Mouse (Mus musculus) MEL-GATA-1-ER (cell line): ENCODE measurements around the gene Rasa3.

Experiments used
- DNase-seq: peaks from one replicate; pipeline ENCODE4 v3.0.0-alpha.2; 2012; ENCODE audit warnings: low read depth; ENCODE audit errors: extremely low read depth

The Rasa3 gene

GRCm38 (mm10) chr8:13650541-13651191 lies 26.7 kb downstream of the Rasa3 start:
- no peak for DNase-seq

- DNase-seq = peak; percentile 35
Observed at GRCm38 (mm10) chr8:13649154-13649515, 28.3 kb downstream of the Rasa3 start.

GRCm38 (mm10) chr8:13648377-13649153 lies 28.8 kb downstream of the Rasa3 start:
- DNase-seq = no peak

- DNase-seq = no peak
Observed at GRCm38 (mm10) chr8:13647591-13647990, 29.8 kb downstream of the Rasa3 start.

- no peak for DNase-seq
Observed at GRCm38 (mm10) chr8:13644932-13645676, 32.3 kb downstream of the Rasa3 start.

- no peak for DNase-seq
Observed at GRCm38 (mm10) chr8:13644155-13644554, 33.2 kb downstream of the Rasa3 start.

GRCm38 (mm10) chr8:13642659-13643181 lies 34.7 kb downstream of the Rasa3 start:
- no peak for DNase-seq

GRCm38 (mm10) chr8:13641206-13641605 lies 36.2 kb downstream of the Rasa3 start:
- no peak for DNase-seq

- DNase-seq = no peak
Observed at GRCm38 (mm10) chr8:13640452-13640883, 36.9 kb downstream of the Rasa3 start.

GRCm38 (mm10) chr8:13633107-13633506 lies 44.3 kb downstream of the Rasa3 start:
- no peak for DNase-seq

GRCm38 (mm10) chr8:13632309-13632708 lies 45.1 kb downstream of the Rasa3 start:
- DNase-seq = peak; percentile 65

- no peak for DNase-seq
Observed at GRCm38 (mm10) chr8:13630754-13631153, 46.6 kb downstream of the Rasa3 start.

- DNase-seq = no peak
Observed at GRCm38 (mm10) chr8:13630171-13630570, 47.2 kb downstream of the Rasa3 start.

GRCm38 (mm10) chr8:13629351-13630090 lies 47.9 kb downstream of the Rasa3 start:
- no peak for DNase-seq

GRCm38 (mm10) chr8:13628067-13628466 lies 49.3 kb downstream of the Rasa3 start:
- no peak for DNase-seq

- no peak for DNase-seq
Observed at GRCm38 (mm10) chr8:13627591-13627990, 49.8 kb downstream of the Rasa3 start.

GRCm38 (mm10) chr8:13626114-13626513 lies 51.3 kb downstream of the Rasa3 start:
- DNase-seq = no peak

- no peak for DNase-seq
Observed at GRCm38 (mm10) chr8:13625281-13625970, 52.0 kb downstream of the Rasa3 start.

GRCm38 (mm10) chr8:13624863-13625262 lies 52.5 kb downstream of the Rasa3 start:
- DNase-seq = no peak

GRCm38 (mm10) chr8:13623911-13624421 lies 53.4 kb downstream of the Rasa3 start:
- DNase-seq = no peak
